Mouse (Mus musculus) forebrain, embryonic 16.5 days (tissue): ENCODE measurements around the gene Gpr55. TPM values are rescaled to one million over a fixed set of nuclear protein-coding genes. Genes with fewer than 3 reads are reported as not detected.
A peak's percentile ranks its signal among the peaks of the same experiment; 100 is the strongest.

Experiments used
- ATAC-seq: fragments of 200-750 bp; cut with Nextera tagmentation; 2 replicates; pipeline ENCODE4 v1.8.0; 2017; ENCODE audit warnings: mild to moderate bottlenecking, moderate library complexity
- H3K27ac ChIP-seq: fragments of 300-500 bp; sonication (generic); 2 replicates; pipeline ENCODE4 v1.5.1; 2014; ENCODE audit warnings: low read length, control low read depth
- H3K27me3 ChIP-seq: fragments of 300-500 bp; sonication (generic); replicated peaks from 2 replicates; pipeline ENCODE4 v1.6.1; 2014; ENCODE audit warnings: low read length; ENCODE audit not compliant: control insufficient read depth, insufficient read depth
- H3K36me3 ChIP-seq: fragments of 300-500 bp; sonication (generic); 2 replicates; pipeline ENCODE4 v1.6.1; 2014; ENCODE audit not compliant: control insufficient read depth, insufficient read depth
- H3K4me1 ChIP-seq: fragments of 300-500 bp; sonication (generic); replicated peaks from 2 replicates; pipeline ENCODE4 v1.6.1; 2014; ENCODE audit warnings: low read length; ENCODE audit not compliant: control insufficient read depth, insufficient read depth
- H3K4me2 ChIP-seq: fragments of 300-500 bp; sonication (generic); 2 replicates; pipeline ENCODE4 v1.6.1; 2014; ENCODE audit warnings: mild to moderate bottlenecking, low read length, control low read depth
- H3K4me3 ChIP-seq: fragments of 300-500 bp; sonication (generic); replicated peaks from 2 replicates; pipeline ENCODE4 v1.5.1; 2014; ENCODE audit warnings: mild to moderate bottlenecking, low read length, control low read depth
- H3K9ac ChIP-seq: fragments of 300-500 bp; sonication (generic); replicated peaks from 2 replicates; pipeline ENCODE4 v1.6.1; 2014; ENCODE audit warnings: low read depth, low read length, control low read depth
- H3K9me3 ChIP-seq: fragments of 300-500 bp; sonication (generic); 2 replicates; pipeline ENCODE4 v1.6.1; 2016; ENCODE audit warnings: low read length; ENCODE audit not compliant: control insufficient read depth
- WGBS: fragments of 180-500 bp; shearing (Covaris S2); extraction: QIAGEN DNeasy Blood & Tissue Kit; methylation state at CpG from one replicate; pipeline ENCODE4 v1.1.7; 2014; 5-methylcytosine and 5-hydroxymethylcytosine counted together
- polyA plus RNA-seq: library from polyadenylated mRNA; unstranded; fragments of >200 nt; fragmentation: Nextera tagmentation; extraction: Ambion mirVana; gene quantifications from 2 replicates; pipeline ENCODE4 v1.2.1, GENCODE M21; 2015

The Gpr55 gene
- 0.16 TPM in 1 of 2 replicates, not detected in the other for polyA plus RNA-seq

DNA sequence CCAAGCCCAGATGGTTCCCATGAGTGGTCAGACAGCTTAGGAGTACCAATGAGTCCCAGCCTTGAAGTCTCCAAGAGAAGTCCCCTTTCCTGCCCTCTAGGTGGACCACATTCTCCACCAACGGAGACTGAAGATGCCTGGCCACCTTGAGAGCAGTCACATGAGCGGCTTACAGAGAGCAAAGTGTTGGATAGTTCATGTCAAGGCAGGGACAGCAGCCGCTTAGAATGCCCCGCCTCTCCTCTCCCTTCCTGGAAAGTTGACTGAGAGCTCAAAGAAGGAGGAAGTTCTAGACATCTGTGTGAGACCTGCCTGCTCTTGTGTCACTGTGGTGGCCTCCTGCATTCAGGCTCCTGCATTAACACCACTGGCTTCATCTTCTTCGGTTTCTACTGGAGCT, at the start of gene Gpr55:
TSS of gene Gpr55 (minus strand) at position 135 of the 400 bp plus-strand sequence.
- Histone ChIP-seq H3K4me3 (no peak within 1 kb of the TSS), H3K27ac (no peak within 1 kb of the TSS), H3K9me3 (no peaks in the 10 kb centered on the region), H3K9ac (no peak within 1 kb of the TSS), H3K4me2 (no peak within 1 kb of the TSS), H3K27me3 (no peaks in the 10 kb centered on the region), H3K4me1 (no peaks in the 10 kb centered on the region), H3K36me3 (no peaks in the 10 kb centered on the region)
- ATAC-seq, result no peak
- 80% methylated on average over 5 of the region's 5 CpGs for WGBS

DNA sequence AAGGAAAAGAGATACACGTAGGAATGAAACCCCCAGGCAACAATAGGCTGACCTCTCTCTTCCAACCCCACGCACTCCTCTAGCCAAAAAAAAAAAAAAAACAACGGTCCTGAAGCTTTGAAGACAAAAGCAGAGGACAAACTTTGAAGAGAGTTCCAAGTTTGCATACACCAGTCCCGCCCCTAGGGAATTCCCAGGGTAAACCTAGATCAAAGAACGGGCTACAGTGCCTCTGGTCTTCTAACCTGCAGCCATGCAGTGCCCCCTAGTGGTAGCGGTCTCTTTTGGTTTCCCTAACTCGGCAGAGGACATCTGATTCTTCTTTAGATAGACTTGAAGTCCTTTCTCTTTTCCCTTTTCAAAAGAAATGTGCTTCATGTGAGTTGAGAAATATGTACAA, 47.0 kb upstream of the Gpr55 start:
- ATAC-seq, result peak; percentile 92
- WGBS, result 1% methylated on average over 7 of the region's 7 CpGs
- Histone ChIP-seq H3K4me1 (0 out of 2 replicates have a peak, but pooled peaks cover 3% of the 10 kb centered on the region), H3K9ac (no peak overlapping the region), H3K4me2 (no peak overlapping the region; the same call in 1 of the 2 replicates), H3K27me3 (no peaks in the 10 kb centered on the region), H3K27ac (no peak overlapping the region), H3K9me3 (no peaks in the 10 kb centered on the region), H3K4me3 (no peak overlapping the region), H3K36me3 (no peaks in the 10 kb centered on the region)

DNA sequence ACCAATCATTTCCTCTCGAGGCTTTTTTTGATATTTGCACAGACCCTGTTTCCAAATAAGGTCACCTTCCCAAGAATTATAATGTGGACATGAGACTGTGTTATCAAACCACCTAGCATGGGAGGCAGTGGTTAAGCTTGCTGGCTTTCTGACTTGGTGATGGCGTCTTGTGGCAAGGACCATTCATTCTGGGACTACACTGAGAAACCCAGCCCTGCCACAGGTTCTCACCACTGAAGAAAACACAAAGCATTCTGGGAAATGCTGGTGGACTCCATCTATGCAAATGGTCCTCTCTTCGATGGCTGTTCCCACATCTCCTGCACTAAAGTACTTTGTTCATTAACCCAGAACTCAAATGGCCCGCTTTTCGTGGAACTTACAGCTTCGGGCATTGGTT, 45.2 kb upstream of the Gpr55 start:
- Histone ChIP-seq H3K4me2 (no peak overlapping the region), H3K9ac (no peak overlapping the region), H3K27me3 (no peaks in the 10 kb centered on the region), H3K4me3 (no peak overlapping the region), H3K9me3 (no peaks in the 10 kb centered on the region), H3K27ac (no peak overlapping the region), H3K36me3 (no peaks in the 10 kb centered on the region), H3K4me1 (0 out of 2 replicates have a peak, but pooled peaks cover 3% of the 10 kb centered on the region)
- no peak for ATAC-seq
- WGBS, result 88% methylated on average over 6 of the region's 6 CpGs

DNA sequence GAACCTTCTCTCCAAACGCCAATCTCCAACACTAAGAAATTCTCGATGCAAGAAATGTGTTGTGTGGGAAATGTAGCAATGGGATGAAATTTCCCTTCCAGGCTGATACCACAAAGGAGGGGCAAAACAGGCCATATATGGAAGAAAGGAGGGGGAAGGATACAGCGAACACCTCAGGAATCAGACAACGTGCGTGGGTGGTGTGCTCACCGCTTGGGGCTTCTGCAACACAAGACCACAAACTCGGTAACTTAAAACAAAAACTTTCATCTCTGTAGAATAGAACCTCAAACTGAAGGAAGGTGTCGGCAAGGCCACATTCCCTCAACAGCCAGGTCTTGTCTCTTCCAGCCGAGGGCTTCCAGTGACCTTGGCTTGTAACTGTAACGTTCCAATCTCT, 44.7 kb upstream of the Gpr55 start:
- Histone ChIP-seq H3K4me1 (0 out of 2 replicates have a peak, but pooled peaks cover 3% of the 10 kb centered on the region), H3K4me3 (no peak overlapping the region), H3K27ac (no peak overlapping the region), H3K36me3 (no peaks in the 10 kb centered on the region), H3K4me2 (no peak overlapping the region), H3K9ac (no peak overlapping the region), H3K9me3 (no peaks in the 10 kb centered on the region), H3K27me3 (no peaks in the 10 kb centered on the region)
- ATAC-seq, result no peak
- 91% methylated on average over 10 of the region's 10 CpGs for WGBS

DNA sequence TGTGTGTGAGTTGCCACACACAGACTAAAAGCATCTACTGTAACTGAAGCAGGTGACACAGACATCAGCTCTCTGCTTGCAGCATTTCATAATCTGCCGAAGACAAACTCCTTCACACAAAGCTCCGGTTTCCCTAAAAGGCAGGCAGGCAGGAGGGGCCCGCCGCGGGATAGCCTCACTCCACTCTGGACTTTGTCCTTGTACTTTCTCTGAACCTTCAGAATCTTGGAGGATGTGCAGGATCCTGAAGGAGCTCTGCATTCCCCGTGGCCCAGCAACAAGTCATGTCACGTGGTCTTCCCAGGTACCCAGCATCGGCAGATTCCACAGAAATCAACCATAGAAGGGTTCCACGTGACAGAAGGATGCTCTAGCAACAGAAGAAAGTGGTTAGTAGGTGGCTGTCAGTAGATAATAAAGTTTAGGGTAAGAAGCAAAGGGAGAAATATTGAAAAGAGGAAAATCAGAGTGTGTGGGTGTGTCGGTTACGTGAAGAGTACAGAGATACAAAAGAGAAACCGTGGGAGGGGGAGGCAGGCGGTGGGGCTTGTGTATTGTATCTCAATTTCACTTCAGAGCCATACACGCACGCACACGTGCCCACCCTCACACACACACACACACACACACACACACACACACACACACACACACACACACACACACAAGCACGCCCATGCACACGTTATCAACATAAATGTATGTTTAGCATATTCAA, 39.2 kb upstream of the Gpr55 start:
- H3K4me3 ChIP-seq, result no peak overlapping the region
- no peak overlapping the region for H3K9ac ChIP-seq
- no peak for ATAC-seq
- no peak overlapping the region for H3K27ac ChIP-seq
- WGBS, result 83% methylated on average over 18 of the region's 18 CpGs
- H3K4me1 ChIP-seq, result no peaks in the 10 kb centered on the region
- no peaks in the 10 kb centered on the region for H3K36me3 ChIP-seq
- H3K27me3 ChIP-seq, result no peaks in the 10 kb centered on the region
- no peak overlapping the region for H3K4me2 ChIP-seq
- peaks cover 2% of the 10 kb centered on the region; the same call in 1 of the 2 replicates for H3K9me3 ChIP-seq

DNA sequence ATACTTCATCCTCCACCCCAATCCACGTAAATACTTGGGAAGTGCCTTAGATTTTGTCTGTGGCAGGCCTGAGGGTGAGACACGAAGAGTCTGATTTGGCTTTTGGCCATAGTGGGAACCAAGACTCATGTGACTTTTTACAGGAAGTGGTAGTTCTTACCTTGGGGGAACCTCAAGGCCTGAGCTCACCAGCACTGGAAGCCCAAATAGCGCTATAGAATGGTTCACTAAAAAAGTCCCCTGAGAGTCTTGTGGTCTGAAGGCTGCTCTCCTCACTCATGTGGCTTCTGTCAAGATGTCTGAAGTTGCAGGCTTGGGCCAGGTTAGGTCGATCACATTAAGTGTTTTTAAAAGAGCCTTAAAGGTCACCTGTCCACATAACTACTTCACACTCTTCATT, 37.2 kb upstream of the Gpr55 start:
- Histone ChIP-seq H3K4me2 (no peak overlapping the region), H3K4me1 (no peaks in the 10 kb centered on the region), H3K27ac (no peak overlapping the region), H3K9ac (no peak overlapping the region), H3K27me3 (no peaks in the 10 kb centered on the region), H3K36me3 (no peaks in the 10 kb centered on the region), H3K9me3 (peaks cover 2% of the 10 kb centered on the region; the same call in 1 of the 2 replicates), H3K4me3 (no peak overlapping the region)
- WGBS, result 87% methylated on average over 4 of the region's 4 CpGs
- ATAC-seq, result no peak

DNA sequence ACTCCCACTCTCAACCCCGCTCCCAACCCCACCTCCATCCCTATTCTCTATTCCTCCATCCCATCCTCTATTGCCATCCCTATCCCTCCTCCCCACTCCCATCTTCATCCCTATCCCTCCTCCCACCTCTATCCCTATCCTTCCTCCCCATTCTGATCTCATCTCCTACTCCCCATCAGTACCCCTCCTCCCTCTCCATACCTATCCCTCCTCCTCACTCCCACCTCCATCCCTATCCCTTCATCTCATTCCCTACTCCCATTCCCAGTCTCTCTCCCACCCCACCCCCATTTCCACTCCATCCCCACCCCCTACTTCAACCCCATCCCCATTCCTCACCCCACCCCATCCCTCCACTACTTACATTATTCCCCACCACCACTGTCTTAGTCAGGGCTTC, 36.4 kb upstream of the Gpr55 start:
- Histone ChIP-seq H3K4me1 (no peaks in the 10 kb centered on the region), H3K9me3 (peaks cover 2% of the 10 kb centered on the region; the same call in 1 of the 2 replicates), H3K9ac (no peak overlapping the region), H3K4me3 (no peak overlapping the region), H3K27ac (no peak overlapping the region), H3K36me3 (no peaks in the 10 kb centered on the region), H3K4me2 (no peak overlapping the region), H3K27me3 (no peaks in the 10 kb centered on the region)
- WGBS, result 100% methylated on average over 1 of the region's 1 CpGs
- no peak for ATAC-seq

DNA sequence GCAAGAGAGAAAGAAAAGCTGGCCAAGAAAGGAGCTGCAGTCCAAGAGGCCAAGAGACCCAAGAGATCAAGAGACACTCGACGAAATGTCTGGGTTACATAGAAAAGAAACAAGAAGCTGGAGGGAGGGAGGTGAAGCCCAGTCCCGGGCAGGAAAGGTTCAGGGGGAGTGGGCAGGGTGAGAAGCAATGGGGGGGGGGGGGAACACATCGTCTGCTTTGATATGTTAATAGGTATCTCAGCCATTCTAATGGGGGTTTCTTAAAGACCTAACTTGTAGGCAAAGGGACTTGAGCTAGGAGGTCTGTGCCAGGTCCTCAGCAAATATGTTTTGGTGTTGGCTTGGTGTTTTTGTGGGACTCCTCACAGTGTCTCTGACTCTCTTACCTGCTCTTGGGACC, 32.7 kb upstream of the Gpr55 start:
- Histone ChIP-seq H3K27me3 (no peaks in the 10 kb centered on the region), H3K27ac (no peak overlapping the region), H3K4me3 (no peak overlapping the region), H3K4me2 (no peak overlapping the region), H3K9ac (no peak overlapping the region), H3K4me1 (no peaks in the 10 kb centered on the region), H3K9me3 (peaks cover 2% of the 10 kb centered on the region; the same call in 1 of the 2 replicates), H3K36me3 (no peaks in the 10 kb centered on the region)
- WGBS, result 65% methylated on average over 3 of the region's 4 CpGs
- no peak for ATAC-seq

DNA sequence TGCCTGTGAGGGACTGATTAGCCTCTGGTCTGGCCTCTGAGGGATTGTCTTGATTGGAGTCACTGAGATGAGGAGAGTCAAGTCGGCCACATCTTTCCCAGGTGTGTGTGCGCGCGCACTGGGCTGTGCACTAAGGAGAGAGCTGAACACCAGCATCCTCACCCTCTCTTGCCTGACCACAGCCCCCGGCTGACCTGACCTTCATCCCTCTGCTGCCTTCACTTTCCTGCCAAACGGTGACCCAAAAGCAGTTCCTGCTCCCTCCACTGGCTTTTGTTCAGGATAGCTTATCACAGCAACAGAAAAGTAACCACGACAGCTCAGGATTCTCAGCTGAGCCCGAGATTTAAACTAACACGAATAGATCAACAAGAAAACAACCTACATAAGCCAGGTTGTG, 31.4 kb upstream of the Gpr55 start:
- Histone ChIP-seq H3K9ac (no peak overlapping the region), H3K27ac (no peak overlapping the region), H3K27me3 (no peaks in the 10 kb centered on the region), H3K4me1 (no peaks in the 10 kb centered on the region), H3K36me3 (no peaks in the 10 kb centered on the region), H3K4me3 (no peak overlapping the region), H3K4me2 (no peak overlapping the region), H3K9me3 (peaks cover 2% of the 10 kb centered on the region; the same call in 1 of the 2 replicates)
- 89% methylated on average over 9 of the region's 9 CpGs for WGBS
- ATAC-seq, result no peak
